Mouse (Mus musculus): Measurements from ENCODE around the gene Grn.
"Not testable (repeated sequence)": the region's sequence is repeated elsewhere in the genome, so short reads cannot be mapped to it uniquely, and the experiment has no call there.

Grn gene

GRCm38 (mm10) chr11:102430121-102431017 is at the start of gene Grn:
TSS of gene Grn (plus strand) at chr11:102430315.
- DNase-seq: peak; percentile 95

DNA sequence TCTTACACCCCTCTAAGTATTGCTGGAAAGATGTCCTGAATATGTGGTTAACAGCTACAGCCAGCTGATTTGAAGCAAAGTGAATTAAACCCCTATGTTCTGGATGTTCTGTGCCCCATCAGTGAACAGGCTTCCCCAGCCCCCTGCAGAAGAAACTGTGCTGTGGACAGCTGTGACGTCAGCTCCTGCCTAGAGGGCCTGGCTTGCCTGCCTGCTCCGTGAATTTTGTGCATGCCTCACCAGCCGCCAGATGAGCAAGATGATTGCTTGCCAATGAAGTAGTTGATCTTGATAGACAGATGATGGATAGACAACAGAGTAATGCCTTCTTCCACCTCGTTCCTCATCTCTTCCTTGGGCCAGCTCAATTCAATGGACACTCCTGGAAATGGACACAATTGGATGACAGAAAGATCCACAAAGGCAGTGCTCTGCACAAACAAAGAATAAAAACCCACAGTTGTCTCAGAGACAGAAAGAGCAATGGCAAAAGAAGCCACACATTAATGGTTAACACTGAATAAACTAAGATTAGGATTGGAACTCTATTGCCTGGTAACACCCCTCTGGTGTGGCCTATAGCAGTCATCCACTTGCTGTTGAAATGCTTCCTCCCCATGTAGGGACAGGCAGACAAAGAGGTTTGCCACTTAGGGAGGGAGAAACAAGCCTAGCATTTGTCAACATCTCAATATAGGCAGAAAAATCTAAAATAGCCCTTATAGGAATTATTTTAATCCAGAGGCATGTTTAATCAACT is 48.6 kb upstream of the Grn start:
- no peak for DNase-seq

DNA sequence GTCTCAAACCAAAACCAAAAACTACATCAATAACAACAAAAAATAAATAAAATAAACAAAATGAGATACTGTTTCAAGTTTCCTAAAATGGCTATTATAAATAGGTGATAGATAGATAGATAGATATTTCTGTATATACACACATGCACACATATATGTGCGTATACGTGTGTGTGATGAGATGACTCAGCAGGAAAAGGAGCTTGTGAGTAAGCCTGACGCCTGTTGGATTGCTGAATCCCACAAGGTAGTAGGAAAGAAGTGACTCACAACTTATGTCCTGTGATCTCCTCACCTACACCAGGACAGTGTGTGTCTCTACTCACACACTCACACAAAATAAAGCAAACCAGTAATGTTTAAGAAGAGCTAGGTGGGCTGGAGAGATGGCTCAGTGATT is 47.3 kb upstream of the Grn start:
- no peak for DNase-seq

DNA sequence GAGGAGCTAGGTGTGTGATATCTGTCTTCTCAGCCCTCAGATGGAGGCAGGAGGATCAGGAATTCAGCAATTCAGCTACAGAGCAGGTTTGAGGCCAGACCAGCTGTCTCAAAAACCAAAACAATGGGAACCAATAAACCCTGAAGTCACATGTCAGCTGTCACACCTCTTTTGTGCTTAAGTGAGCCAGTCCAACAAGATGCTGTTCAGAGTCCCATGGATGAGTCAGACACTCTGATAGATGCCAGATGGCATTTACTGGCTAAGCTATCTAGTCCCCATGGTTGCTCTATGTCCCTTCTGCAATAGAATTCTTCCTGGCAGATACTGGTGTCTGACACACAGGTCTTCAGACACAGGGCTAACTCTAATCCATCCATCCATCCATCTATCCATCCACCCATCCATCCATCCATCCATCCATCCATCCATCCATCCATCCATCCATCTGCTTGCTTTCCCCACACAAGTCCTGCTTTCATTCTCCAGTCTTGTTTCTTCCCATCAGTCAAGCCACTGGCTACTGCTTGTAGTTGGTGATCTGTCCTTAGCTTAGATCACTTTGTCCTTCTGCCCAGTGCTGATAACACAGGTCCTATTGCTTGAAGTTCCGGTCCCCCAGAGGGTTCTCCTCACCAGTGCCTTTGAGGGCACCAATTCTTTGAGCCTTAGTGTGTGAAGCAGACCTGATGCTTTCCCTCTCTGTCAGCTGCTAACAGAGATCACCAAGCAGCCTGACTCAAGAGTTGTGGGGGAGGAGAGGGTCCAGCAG is 46.6 kb upstream of the Grn start:
- DNase-seq: no peak

DNA sequence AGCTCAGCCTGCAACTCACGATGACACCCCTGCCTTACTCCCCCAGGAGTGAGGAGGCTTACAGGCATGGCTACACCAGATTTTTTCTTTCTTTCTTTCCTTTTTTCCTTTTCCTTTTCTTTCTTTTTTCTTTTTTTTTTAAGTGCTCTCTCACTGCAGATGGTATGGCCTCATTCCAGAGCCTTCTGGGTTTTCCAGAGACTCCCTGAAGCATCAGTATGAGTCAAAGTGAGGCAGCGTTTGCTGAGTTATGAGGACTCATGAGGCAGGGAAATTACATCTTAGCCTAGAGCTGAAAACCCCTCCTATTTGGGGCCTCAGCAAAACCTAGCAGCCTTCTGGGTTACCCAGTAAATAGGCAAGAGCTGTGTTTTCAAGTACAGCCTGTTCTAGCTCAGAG is 45.7 kb upstream of the Grn start:
- no peak for DNase-seq

GRCm38 (mm10) chr11:102385075-102385474 is 45.0 kb upstream of the Grn start:
- no peak for DNase-seq

- DNase-seq: no peak
These were observed 44.0 kb upstream of the Grn start for GRCm38 (mm10) chr11:102386121-102386520.

DNA sequence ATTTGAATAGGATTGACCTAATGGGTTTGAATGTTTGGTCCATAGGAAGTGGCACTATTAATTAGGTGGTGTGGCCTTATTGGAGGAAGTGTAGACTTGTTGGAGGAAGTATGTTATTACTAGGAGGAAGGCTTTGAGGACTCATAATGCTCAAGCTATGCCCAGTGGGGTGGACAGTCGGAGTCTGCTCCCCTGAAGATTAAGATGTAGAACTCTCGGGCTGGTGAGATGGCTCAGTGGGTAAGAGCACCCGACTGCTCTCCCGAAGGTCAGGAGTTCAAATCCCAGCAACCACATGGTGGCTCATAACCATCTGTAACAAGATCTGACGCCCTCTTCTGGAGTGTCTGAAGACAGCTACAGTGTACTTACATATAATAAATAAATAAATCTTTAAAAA is 40.7 kb upstream of the Grn start:
- not testable (repeated sequence) for DNase-seq

DNA sequence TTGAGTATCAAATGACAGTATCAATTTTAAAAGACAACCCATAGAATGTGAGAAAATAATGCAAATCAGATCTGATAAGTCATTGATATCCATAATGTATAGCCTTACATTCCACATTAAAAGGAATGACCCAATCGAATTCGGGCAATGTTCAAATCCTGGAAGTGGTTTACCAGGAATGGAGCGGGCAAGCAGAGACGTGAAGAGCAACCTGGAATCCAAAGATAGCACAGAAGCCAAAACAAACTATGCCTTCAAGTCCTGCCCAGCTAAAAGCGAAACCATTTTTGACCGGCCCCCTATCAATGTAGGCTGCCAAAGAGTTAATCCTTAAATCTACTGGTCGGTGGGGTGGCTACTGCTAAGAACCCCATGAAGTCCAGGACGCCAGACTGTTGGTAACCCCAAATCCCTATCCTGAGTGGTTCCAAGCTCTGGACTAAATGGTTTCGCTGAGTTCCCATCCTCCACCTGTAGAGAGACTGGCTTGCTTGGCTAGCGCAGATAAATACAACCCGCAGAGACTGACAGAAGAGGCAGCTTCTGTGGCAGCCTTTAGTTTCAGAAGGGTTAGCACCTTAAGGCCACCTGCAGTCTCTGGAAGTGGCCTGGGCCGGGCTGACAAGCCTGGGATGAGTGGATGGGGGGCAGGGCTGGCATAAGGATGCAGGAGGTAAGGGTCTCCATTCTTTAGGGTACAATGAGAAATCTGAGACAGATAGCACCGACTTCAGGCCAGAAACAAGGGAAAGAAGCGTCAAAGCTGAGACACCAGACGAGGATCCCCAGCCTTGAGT is 37.5 kb upstream of the Grn start:
- no peak for DNase-seq

- peak; percentile 94 for DNase-seq
These were observed 36.9 kb upstream of the Grn start, which contains the start of gene Rundc3a for GRCm38 (mm10) chr11:102393238-102393634. TSS of gene Rundc3a (plus strand) at chr11:102393403.

DNA sequence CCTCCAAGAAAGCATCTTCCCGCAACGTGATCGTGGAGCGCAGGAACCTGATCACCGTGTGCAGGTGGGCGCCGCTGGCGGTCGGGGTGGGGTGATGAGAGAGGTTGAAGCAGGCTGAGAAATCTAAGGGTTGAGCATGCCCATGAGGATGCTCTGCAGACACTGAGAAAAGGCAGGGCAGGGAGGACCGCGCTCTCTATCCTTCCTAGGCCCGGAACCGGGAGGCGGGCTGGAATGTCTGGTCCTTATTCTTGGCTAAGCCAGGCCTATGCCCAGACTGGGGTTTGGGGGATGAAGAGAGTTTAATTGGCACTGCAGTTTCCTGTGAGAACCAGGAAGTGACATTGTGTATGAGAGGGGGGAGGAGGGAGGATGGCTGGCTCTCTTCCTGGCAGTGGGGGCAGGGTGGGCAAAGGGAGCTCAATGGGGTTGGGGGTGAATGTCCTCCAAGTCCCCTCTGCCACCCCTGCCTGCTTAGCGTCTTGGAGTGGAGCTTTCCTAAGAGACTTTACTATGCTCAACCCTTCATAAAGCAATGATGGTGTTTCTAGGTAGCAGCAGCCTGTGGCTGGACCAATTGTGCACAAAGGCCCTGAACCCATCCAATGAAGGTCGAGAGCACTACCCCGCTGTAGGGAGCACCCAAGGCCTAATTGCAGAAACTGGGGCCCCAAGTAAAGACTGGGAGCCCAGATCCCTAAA is 36.2 kb upstream of the Grn start:
- DNase-seq: no peak

DNA sequence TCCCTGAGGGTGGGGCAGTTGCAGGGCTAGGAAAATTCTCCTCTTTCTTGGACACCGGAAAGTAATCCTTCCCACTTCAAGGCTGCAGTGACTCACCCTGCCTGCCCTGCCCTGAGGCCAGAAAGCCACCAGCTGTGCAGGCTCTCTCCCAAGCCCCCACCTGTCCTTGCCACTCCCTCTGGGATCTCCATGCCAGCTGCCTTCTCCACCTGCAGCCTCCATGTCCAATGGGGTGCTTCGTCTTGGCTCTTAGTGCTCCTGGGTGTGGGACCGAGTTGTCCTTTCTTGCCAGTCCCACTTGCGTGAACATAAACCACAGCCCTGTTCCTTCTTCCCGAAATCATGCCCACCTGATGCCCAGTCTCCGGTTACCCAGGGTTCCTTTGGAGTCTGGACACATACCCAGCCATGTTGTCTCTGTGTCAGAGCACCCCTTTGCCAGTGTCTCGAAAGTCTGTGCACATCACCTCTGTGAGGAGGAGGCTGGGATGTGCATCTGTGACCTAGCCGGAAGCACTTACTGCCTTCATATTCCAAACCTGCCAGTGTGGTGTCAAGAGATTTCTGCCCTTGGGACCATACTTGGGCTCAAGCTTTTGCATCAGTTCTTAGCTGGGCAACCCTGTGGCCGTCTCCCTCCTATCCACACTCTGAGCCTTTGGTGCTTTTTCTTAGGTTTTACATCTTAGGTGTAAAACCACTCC is 35.5 kb upstream of the Grn start:
- no peak for DNase-seq

- DNase-seq: peak; percentile 52
These were observed 34.9 kb upstream of the Grn start for GRCm38 (mm10) chr11:102395250-102395649.

DNA sequence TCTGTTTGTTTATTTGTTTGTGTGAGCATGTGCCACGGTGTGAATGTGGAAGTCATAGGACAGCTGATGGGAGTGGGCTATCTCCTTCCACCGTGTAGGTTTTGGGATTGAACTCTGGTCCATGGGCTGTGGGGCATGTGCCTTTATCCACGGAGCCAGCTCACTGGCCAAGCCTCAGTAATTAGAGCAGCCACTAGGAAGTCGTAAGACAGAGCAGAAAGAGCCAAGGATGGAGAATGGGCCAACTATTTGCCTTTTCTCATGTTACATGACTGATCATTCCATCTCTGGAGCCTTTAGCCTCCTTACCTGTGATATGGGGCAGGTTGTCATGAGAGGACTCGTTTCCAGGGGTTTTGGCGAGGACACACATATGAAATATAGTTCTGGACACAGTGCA is 33.9 kb upstream of the Grn start:
- DNase-seq: no peak

- DNase-seq: no peak
These were observed 33.4 kb upstream of the Grn start for GRCm38 (mm10) chr11:102396671-102397141.

DNA sequence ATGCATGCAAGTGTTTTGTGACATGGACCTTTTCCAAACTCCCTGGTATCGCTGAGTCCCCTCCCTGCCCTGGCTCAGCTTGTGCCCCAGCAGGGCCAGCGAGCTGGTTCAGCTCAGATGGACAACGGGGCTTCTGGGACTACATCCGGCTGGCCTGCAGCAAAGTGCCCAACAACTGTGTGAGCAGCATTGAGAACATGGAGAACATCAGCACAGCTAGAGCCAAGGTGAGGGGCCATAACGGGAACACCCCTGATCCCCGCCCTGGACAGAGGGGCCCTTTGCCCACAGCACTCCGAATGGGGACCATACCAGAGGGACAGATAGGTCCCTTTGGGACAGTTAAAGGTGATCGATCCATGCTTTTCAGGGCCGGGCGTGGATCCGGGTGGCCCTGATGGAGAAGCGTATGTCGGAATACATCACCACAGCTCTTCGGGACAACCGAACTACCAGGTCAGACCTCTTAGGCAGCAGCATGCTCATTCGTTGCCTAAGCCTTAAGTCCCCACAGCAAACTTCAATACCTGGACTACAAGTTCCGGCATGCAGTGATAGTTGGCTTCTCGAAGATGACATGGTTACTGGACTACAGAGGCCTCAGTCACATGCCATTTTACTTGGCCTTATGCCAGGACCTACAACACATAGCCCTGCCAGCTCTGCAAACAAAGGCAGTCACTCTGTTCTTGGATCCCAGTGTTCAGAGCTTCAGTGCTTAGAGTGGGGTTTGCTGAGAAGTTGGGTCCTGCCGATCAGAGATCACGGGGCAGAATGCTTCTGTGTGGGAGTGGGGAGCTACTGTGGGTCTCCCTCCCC is 31.9 kb upstream of the Grn start:
- DNase-seq: no peak

GRCm38 (mm10) chr11:102399107-102399506 is 31.0 kb upstream of the Grn start:
- DNase-seq: no peak

GRCm38 (mm10) chr11:102399610-102400072 is 30.5 kb upstream of the Grn start:
- peak; percentile 56 for DNase-seq

DNA sequence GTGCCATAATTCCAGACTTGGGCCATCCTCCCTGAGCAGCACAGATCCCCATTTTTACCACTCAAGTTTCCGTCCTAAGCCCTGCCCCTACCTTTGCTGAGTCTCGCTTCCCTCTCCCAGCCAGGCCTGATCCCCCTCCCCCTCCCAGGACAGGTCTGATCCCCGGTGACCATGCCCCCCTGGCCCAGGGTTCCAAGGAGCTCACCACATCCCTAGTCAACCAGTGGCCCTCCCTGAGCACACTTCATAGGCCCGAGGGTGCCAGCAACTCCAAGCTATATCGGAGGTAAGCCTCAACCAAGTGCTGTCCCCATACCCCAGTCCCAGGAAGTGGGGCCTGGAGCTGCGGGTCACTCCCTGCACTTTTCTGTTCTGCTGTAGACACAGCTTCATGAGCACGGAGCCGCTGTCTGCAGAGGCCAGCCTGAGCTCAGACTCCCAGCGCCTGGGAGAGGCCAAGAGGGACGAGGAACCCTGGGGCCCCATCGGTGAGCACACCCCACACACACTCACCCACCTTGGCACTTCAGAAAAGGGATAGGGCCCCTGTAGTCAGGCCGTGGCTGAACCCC is 29.5 kb upstream of the Grn start:
- DNase-seq: no peak

All from embryo, embryonic 11 days (tissue).